Mouse (Mus musculus) CH12.LX (cell line): Measurements from ENCODE around the gene Tmem132c.

Source experiments
- CHD1 ChIP-seq: IDR thresholded peaks from 2 replicates; pipeline ENCODE4 v1.6.1; 2012; ENCODE audit warnings: low read depth, low read length, improper control_type of control experiment, inconsistent platforms
- CTCF ChIP-seq, 2 experiments: IDR thresholded peaks in 1 of 2; conservative IDR thresholded peaks in 1 of 2; 2 replicates each; pipeline ENCODE4 v1.5.1; 2011 to 2012; ENCODE audit warnings: low read depth in 2 of 2, low read length in 2 of 2, improper control_type of control experiment in 1 of 2, inconsistent platforms in 1 of 2, mild to moderate bottlenecking in 1 of 2, moderate library complexity in 1 of 2
- E2F4 ChIP-seq: IDR thresholded peaks from 2 replicates; pipeline ENCODE4 v1.6.1; 2011; ENCODE audit warnings: low read depth, low read length, improper control_type of control experiment; ENCODE audit not compliant: insufficient replicate concordance
- ELF1 ChIP-seq: IDR thresholded peaks from 2 replicates; pipeline ENCODE4 v1.6.1; 2014; ENCODE audit warnings: low read depth, mild to moderate bottlenecking, inconsistent platforms, low read length, improper control_type of control experiment
- GABPA ChIP-seq: IDR thresholded peaks from 2 replicates; pipeline ENCODE4 v1.6.1; 2012; ENCODE audit warnings: low read depth, low read length, improper control_type of control experiment, inconsistent platforms; ENCODE audit not compliant: insufficient replicate concordance
- HCFC1 ChIP-seq: IDR thresholded peaks from 2 replicates; pipeline ENCODE4 v1.6.1; 2012; ENCODE audit warnings: low read depth, mild to moderate bottlenecking, inconsistent platforms, low read length, improper control_type of control experiment
- KAT2A ChIP-seq: IDR thresholded peaks from 2 replicates; pipeline ENCODE4 v1.6.1; 2012; ENCODE audit warnings: low read length, improper control_type of control experiment, inconsistent platforms; ENCODE audit not compliant: insufficient replicate concordance
- MAZ ChIP-seq: IDR thresholded peaks from 2 replicates; pipeline ENCODE4 v1.6.1; 2012; ENCODE audit warnings: low read depth, mild to moderate bottlenecking, inconsistent platforms, low read length, improper control_type of control experiment, moderate library complexity
- NELFE ChIP-seq: IDR thresholded peaks from 2 replicates; pipeline ENCODE4 v1.6.1; 2011; ENCODE audit warnings: low read depth, low read length, improper control_type of control experiment
- POLR2A ChIP-seq: IDR thresholded peaks from 2 replicates; pipeline ENCODE4 v1.6.1; 2011; ENCODE audit warnings: low read depth, mild to moderate bottlenecking, improper control_type of control experiment, low read length
- TBP ChIP-seq: conservative IDR thresholded peaks from 2 replicates; pipeline ENCODE4 v1.6.1; 2011; ENCODE audit warnings: low read depth, low read length, improper control_type of control experiment
- UBTF ChIP-seq: IDR thresholded peaks from 2 replicates; pipeline ENCODE4 v1.6.1; 2012; ENCODE audit warnings: low read depth, mild to moderate bottlenecking, inconsistent platforms, low read length, improper control_type of control experiment, moderate library complexity
- USF2 ChIP-seq: conservative IDR thresholded peaks from 2 replicates; pipeline ENCODE4 v1.6.1; 2011; ENCODE audit warnings: low read depth, low read length, improper control_type of control experiment
- ZMIZ1 ChIP-seq: IDR thresholded peaks from 2 replicates; pipeline ENCODE4 v1.6.1; 2012; ENCODE audit warnings: low read depth, mild to moderate bottlenecking, inconsistent platforms, low read length, improper control_type of control experiment

DNA sequence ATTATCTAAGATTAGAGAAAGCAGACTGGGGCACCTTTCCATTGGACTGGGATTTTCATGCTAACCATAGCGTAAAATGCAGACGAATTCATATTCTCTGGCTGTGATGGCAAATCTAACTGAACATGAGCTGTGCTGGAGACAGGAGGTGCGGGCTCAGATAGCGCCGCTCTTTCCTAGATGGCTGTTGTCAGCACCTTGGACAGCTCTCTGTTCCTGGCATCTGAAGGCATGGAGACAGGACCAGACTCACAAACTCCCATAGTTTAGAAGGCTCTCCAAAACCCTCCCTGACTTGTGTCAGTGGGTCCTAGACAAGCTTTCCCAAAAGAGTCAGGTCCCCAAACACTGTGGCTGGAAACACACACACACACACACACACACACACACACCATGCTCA, 49.7 kb upstream of the Tmem132c start:
- TF ChIP-seq HCFC1 (no peak), USF2 (no peak), KAT2A (no peak), CTCF (conservative IDR thresholded peaks at IDR 0.05 in 1 of 2, IDR thresholded peaks at IDR 0.05 in 1 of 2; ENCODE audit: low read depth in 2 of 2, low read length in 2 of 2) (no peak), NELFE (no peak), POLR2A (no peak), ZMIZ1 (no peak), GABPA (no peak), UBTF (no peak), TBP (no peak), ELF1 (no peak), CHD1 (no peak), MAZ (no peak), E2F4 (no peak)
